Mouse (Mus musculus) intestine, embryonic 14.5 days (tissue): ENCODE data around the gene Rab31. TPM values are rescaled to one million over a fixed set of nuclear protein-coding genes. Genes with fewer than 3 reads are reported as not detected.

Experiments used
- ATAC-seq: fragments of 200-750 bp; cut with Nextera tagmentation; replicated peaks from 2 replicates; pipeline ENCODE4 v1.8.0; 2017; ENCODE audit warnings: low read depth, moderate number of reproducible peaks, moderate TSS enrichment, moderate library complexity; ENCODE audit not compliant: low FRiP score, low TSS enrichment
- DNase-seq: peaks from one replicate; pipeline ENCODE4 v3.0.0-alpha.2; 2018; ENCODE audit warnings: low spot score
- H3K27ac ChIP-seq: fragments of 300-500 bp; sonication (generic); 2 replicates; pipeline ENCODE4 v1.5.1; 2014; ENCODE audit warnings: low read depth, mild to moderate bottlenecking, control low read depth
- H3K27me3 ChIP-seq: fragments of 300-500 bp; sonication (generic); replicated peaks from 2 replicates; pipeline ENCODE4 v1.6.1; 2014; ENCODE audit warnings: low read length, control low read depth; ENCODE audit not compliant: control insufficient read depth, insufficient read depth
- H3K36me3 ChIP-seq: fragments of 300-500 bp; sonication (generic); 2 replicates; pipeline ENCODE4 v1.6.1; 2014; ENCODE audit warnings: low read length, control low read depth; ENCODE audit not compliant: control insufficient read depth, insufficient read depth
- H3K4me1 ChIP-seq: fragments of 300-500 bp; sonication (generic); replicated peaks from 2 replicates; pipeline ENCODE4 v1.6.1; 2014; ENCODE audit warnings: low read length, control low read depth, mixed read lengths; ENCODE audit not compliant: control insufficient read depth, insufficient read depth
- H3K4me2 ChIP-seq: fragments of 300-500 bp; sonication (generic); 2 replicates; pipeline ENCODE4 v1.6.1; 2014; ENCODE audit warnings: low read length
- H3K4me3 ChIP-seq: fragments of 300-500 bp; sonication (generic); 2 replicates; pipeline ENCODE4 v1.5.1; 2014; ENCODE audit warnings: low read depth, low read length, control low read depth, mixed read lengths
- H3K9ac ChIP-seq: fragments of 300-500 bp; sonication (generic); 2 replicates; pipeline ENCODE4 v1.6.1; 2014; ENCODE audit warnings: mild to moderate bottlenecking, low read length
- H3K9me3 ChIP-seq: fragments of 300-500 bp; sonication (generic); 2 replicates; pipeline ENCODE4 v1.6.1; 2016; ENCODE audit warnings: low read length, control low read depth; ENCODE audit not compliant: control insufficient read depth
- WGBS: fragments of 180-500 bp; shearing (Covaris S2); extraction: QIAGEN DNeasy Blood & Tissue Kit; methylation state at CpG from one replicate; pipeline ENCODE4 v1.1.7; 2014; 5-methylcytosine and 5-hydroxymethylcytosine counted together
- polyA plus RNA-seq: library from polyadenylated mRNA; unstranded; fragments of >200 nt; fragmentation: Nextera tagmentation; extraction: Ambion mirVana; gene quantifications from 2 replicates; pipeline ENCODE4 v1.2.1, GENCODE M21; 2014

The Rab31 gene
- polyA plus RNA-seq, 1 experiment from 2014 or later, result 40.9 TPM

GRCm38 (mm10) chr17:65714060-65714459, 58.5 kb downstream of the Rab31 start:
- no peak for DNase-seq
- WGBS, result 78% methylated on average over 8 of the region's 8 CpGs
- no peak for ATAC-seq
- no peak overlapping the region for H3K27ac ChIP-seq
- peaks cover 11% of the 10 kb centered on the region for H3K9me3 ChIP-seq
- no peaks in the 10 kb centered on the region for H3K36me3 ChIP-seq
- H3K9ac ChIP-seq, result no peak overlapping the region
- H3K4me2 ChIP-seq, result no peak overlapping the region
- H3K4me1 ChIP-seq, result no peaks in the 10 kb centered on the region
- H3K4me3 ChIP-seq, result no peak overlapping the region
- H3K27me3 ChIP-seq, result no peaks in the 10 kb centered on the region

DNA sequence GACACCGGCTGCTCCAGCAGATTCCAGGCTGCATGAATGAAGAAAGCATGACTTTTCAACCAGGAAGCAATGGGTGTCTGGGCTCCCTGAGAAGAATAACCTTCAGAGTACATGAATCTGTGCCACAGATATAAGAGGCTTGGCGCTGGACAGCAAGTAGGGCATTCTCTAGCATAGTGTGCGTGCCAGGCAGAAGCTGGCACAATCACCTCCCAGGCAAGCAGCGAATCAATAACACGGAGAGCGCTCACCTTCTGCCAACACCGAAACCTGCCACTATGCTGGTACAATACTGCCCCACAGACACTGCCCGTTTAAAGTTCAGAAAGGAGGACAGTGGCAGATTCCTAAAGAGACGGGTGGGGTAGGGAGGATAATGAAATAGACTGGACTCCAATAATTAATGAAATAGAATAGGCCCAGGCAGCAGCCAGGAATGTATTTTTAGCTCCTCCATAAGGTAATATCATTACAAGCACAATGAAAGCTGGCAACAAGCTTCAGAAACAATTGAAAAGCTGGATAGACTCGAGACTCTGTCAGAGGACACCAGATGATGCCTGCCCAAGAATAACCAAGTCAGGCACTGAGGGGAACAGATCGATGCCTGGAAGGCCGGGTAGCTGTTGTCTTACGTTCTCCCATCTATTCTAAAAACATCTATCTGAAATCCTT, 59.6 kb downstream of the Rab31 start:
- H3K9me3 ChIP-seq, result peaks cover 11% of the 10 kb centered on the region
- no peaks in the 10 kb centered on the region for H3K4me1 ChIP-seq
- 94% methylated on average over 13 of the region's 13 CpGs for WGBS
- H3K4me3 ChIP-seq, result no peak overlapping the region
- DNase-seq, result no peak
- ATAC-seq, result no peak
- no peak overlapping the region for H3K27ac ChIP-seq
- H3K4me2 ChIP-seq, result no peak overlapping the region
- no peaks in the 10 kb centered on the region for H3K27me3 ChIP-seq
- no peaks in the 10 kb centered on the region for H3K36me3 ChIP-seq
- no peak overlapping the region for H3K9ac ChIP-seq

GRCm38 (mm10) chr17:65711779-65712178, 60.8 kb downstream of the Rab31 start:
- Histone ChIP-seq H3K36me3 (no peaks in the 10 kb centered on the region), H3K4me3 (no peak overlapping the region), H3K4me2 (no peak overlapping the region), H3K4me1 (no peaks in the 10 kb centered on the region), H3K9ac (no peak overlapping the region), H3K27ac (no peak overlapping the region), H3K9me3 (peaks cover 11% of the 10 kb centered on the region), H3K27me3 (no peaks in the 10 kb centered on the region)
- WGBS, result 95% methylated on average over 5 of the region's 5 CpGs
- DNase-seq (no peak), ATAC-seq (no peak)

DNA sequence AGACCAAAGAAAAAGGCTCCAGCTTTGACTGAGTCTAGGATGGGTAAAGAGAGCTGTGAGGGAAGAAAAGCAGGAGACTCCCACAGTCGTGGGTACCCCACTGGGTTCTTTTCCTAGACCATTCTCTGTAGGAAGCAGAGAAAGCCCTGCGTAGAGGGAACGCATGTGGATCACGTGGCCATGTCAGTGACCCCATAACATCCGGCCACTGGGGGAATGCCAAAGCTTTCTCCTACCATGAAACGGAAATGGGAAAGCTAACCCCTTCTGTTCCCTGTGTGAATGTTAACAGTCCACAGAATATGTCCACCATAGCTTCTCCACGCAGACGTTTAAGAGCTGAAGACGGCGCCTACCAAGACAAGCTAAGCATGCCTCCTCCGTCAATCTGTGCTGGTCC, 62.0 kb downstream of the Rab31 start:
- Histone ChIP-seq H3K4me1 (no peaks in the 10 kb centered on the region), H3K36me3 (no peaks in the 10 kb centered on the region), H3K27me3 (no peaks in the 10 kb centered on the region), H3K4me2 (no peak overlapping the region), H3K27ac (no peak overlapping the region), H3K4me3 (no peak overlapping the region), H3K9me3 (peaks cover 11% of the 10 kb centered on the region), H3K9ac (no peak overlapping the region)
- WGBS, result 92% methylated on average over 11 of the region's 11 CpGs
- DNase-seq (no peak), ATAC-seq (no peak)

DNA sequence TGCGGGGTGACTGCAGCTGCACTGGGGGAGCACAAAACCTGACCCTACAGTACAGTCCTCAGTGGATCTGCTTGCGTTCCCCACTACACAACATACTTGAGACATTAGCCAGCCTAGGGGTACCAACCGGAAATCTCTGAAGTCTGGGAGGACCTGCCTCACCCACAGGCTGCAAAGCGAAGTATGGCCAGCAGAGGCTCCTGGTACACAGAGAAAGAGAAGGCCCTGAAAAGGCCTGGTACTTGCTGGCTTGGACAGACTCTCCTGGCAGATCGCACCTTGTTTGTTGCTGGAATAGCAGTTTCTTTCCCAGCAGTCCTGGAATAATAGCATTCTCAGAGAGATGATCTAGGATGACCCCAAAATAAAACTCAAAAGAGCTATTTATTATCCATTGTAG, 66.3 kb downstream of the Rab31 start:
- Histone ChIP-seq H3K27me3 (no peaks in the 10 kb centered on the region), H3K27ac (no peak overlapping the region), H3K4me2 (no peak overlapping the region), H3K4me3 (no peak overlapping the region), H3K9me3 (peaks cover under 1% of the 10 kb centered on the region; the same call in 1 of the 2 replicates), H3K36me3 (no peaks in the 10 kb centered on the region), H3K4me1 (no peaks in the 10 kb centered on the region; the same call in 1 of the 2 replicates), H3K9ac (no peak overlapping the region)
- WGBS, result 82% methylated on average over 5 of the region's 5 CpGs
- DNase-seq (no peak), ATAC-seq (no peak; the same call in 1 of the 2 replicates)

DNA sequence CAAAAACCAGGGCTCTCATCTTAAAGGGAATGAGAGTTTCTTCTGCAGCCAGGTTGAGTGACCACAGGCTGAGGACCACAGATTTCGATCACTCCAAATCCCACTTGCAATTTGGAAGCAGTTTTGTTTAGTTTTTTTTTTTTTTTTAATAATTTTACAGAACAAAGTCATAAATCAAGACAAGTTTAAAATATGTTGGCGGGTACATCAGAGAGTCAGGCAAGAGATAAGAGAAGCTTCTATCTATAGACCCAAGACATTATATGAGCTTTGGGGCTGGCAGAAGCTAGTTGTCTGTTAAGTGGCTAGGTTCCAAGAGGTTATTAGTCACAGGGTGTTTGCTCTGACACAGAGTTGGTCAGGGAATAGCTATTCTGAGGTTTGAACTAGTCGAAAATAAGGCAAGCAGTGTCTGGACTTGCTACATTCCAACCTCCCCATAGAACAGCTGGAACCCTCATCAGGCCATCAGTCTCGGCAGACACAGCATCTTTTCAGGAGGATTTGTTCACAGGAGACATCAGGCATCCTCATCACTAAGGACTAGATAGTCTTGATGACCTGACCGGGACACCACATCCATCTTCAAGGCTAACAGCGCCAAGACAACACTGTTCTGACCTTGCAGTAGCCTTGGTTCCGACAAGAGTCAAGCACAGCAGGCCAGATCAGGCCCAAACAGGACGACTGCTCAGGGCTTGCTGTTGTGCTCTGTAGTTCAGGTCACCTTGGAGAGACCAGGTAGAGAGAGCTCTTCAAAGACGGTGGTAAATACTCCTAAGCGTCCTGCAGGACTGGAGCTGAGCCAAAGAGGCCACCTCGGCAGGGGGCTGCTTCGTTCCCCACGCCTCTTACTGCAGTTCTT, 68.8 kb downstream of the Rab31 start:
- ATAC-seq, result no peak
- Histone ChIP-seq H3K27me3 (no peaks in the 10 kb centered on the region), H3K4me1 (no peaks in the 10 kb centered on the region; the same call in 1 of the 2 replicates), H3K36me3 (no peaks in the 10 kb centered on the region), H3K4me2 (no peak overlapping the region), H3K9ac (no peak overlapping the region), H3K27ac (no peak overlapping the region), H3K9me3 (no peaks in the 10 kb centered on the region), H3K4me3 (no peak overlapping the region)
- WGBS, result 76% methylated on average over 13 of the region's 13 CpGs
- DNase-seq, result peak; percentile 38

- H3K36me3 ChIP-seq, result no peaks in the 10 kb centered on the region
- peak; percentile 66 for DNase-seq
- H3K9me3 ChIP-seq, result no peaks in the 10 kb centered on the region
- H3K4me3 ChIP-seq, result no peak overlapping the region
- no peaks in the 10 kb centered on the region; the same call in 1 of the 2 replicates for H3K4me1 ChIP-seq
- 38% methylated on average over 13 of the region's 13 CpGs for WGBS
- peak overlapping the region; percentile 80 for H3K27ac ChIP-seq
- no peaks in the 10 kb centered on the region for H3K27me3 ChIP-seq
- H3K9ac ChIP-seq, result no peak overlapping the region
- ATAC-seq, result peak; percentile 59; the same call in 1 of the 2 replicates
- peak overlapping the region; percentile 6; the same call in 1 of the 2 replicates for H3K4me2 ChIP-seq
Observed at GRCm38 (mm10) chr17:65701797-65702566, 70.6 kb downstream of the Rab31 start.

- Histone ChIP-seq H3K9me3 (no peaks in the 10 kb centered on the region), H3K9ac (no peak overlapping the region), H3K4me2 (no peak overlapping the region), H3K36me3 (no peaks in the 10 kb centered on the region), H3K4me3 (no peak overlapping the region), H3K27ac (peak overlapping the region; percentile 80), H3K4me1 (no peaks in the 10 kb centered on the region; the same call in 1 of the 2 replicates), H3K27me3 (no peaks in the 10 kb centered on the region)
- 72% methylated on average over 8 of the region's 8 CpGs for WGBS
- ATAC-seq (no peak), DNase-seq (peak; percentile 44)
Observed at GRCm38 (mm10) chr17:65701356-65701755, 71.2 kb downstream of the Rab31 start.
